Mouse (Mus musculus): ENCODE results near the gene Lrp11.

The Lrp11 gene

GRCm38 (mm10) chr10:7629092-7629491, 39.5 kb downstream of the Lrp11 start:
- WGBS, result 90% methylated on average over 4 of the region's 4 CpGs

- 77% methylated on average over 5 of the region's 5 CpGs for WGBS
Observed at GRCm38 (mm10) chr10:7630286-7630685, 40.7 kb downstream of the Lrp11 start.

GRCm38 (mm10) chr10:7630951-7631720, 41.5 kb downstream of the Lrp11 start:
- WGBS, result 63% methylated on average over 16 of the region's 16 CpGs

- WGBS, result 95% methylated on average over 12 of the region's 12 CpGs
Observed at GRCm38 (mm10) chr10:7640366-7640765, 50.8 kb downstream of the Lrp11 start.

- WGBS, result 48% methylated on average over 2 of the region's 2 CpGs
Observed at GRCm38 (mm10) chr10:7645911-7646310, 56.3 kb downstream of the Lrp11 start.

- 55% methylated on average over 4 of the region's 4 CpGs for WGBS
Observed at GRCm38 (mm10) chr10:7649059-7649458, 59.5 kb downstream of the Lrp11 start.

GRCm38 (mm10) chr10:7651057-7651456, 61.5 kb downstream of the Lrp11 start:
- 92% methylated on average over 2 of the region's 2 CpGs for WGBS

GRCm38 (mm10) chr10:7662471-7663141, 73.0 kb downstream of the Lrp11 start:
- WGBS, result under 1% methylated on average over 44 of the region's 44 CpGs

GRCm38 (mm10) chr10:7663159-7664026, 73.8 kb downstream of the Lrp11 start:
- WGBS, result under 1% methylated on average over 64 of the region's 64 CpGs

GRCm38 (mm10) chr10:7664027-7664526, 74.5 kb downstream of the Lrp11 start:
- 40% methylated on average over 6 of the region's 6 CpGs for WGBS

GRCm38 (mm10) chr10:7664889-7665288, 75.3 kb downstream of the Lrp11 start:
- 91% methylated on average over 1 of the region's 1 CpGs for WGBS

GRCm38 (mm10) chr10:7667342-7667802, 77.8 kb downstream of the Lrp11 start, which contains the start of gene Nup43:
Gene Nup43 (plus strand): TSS chr10:7667503.
- WGBS, result under 1% methylated on average over 24 of the region's 24 CpGs

GRCm38 (mm10) chr10:7673673-7674072, 84.1 kb downstream of the Lrp11 start:
- 65% methylated on average over 1 of the region's 1 CpGs for WGBS
